Mouse (Mus musculus) large intestine, adult 2 months (tissue): ENCODE measurements around the gene Asic3. TPM values are rescaled to one million over a fixed set of nuclear protein-coding genes. Genes with fewer than 3 reads are reported as not detected.

Experiments
- DNase-seq: peaks from one replicate; pipeline ENCODE4 v3.0.0-alpha.2; 2012; ENCODE audit warnings: low read depth, low spot score
- WGBS: fragments of 180-500 bp; shearing (Covaris S2); methylation state at CpG from one replicate; pipeline ENCODE4 v1.1.7; 2018; 5-methylcytosine and 5-hydroxymethylcytosine counted together
- polyA plus RNA-seq: library from polyadenylated mRNA; depleted of rRNA; stranded (reverse); fragments of >200 nt; gene quantifications from 2 replicates; pipeline ENCODE4 v1.2.3, GENCODE M21; 2012; rRNA removed

The Asic3 gene
- 0.38 and 1.1 TPM in 2 replicates for polyA plus RNA-seq

DNA sequence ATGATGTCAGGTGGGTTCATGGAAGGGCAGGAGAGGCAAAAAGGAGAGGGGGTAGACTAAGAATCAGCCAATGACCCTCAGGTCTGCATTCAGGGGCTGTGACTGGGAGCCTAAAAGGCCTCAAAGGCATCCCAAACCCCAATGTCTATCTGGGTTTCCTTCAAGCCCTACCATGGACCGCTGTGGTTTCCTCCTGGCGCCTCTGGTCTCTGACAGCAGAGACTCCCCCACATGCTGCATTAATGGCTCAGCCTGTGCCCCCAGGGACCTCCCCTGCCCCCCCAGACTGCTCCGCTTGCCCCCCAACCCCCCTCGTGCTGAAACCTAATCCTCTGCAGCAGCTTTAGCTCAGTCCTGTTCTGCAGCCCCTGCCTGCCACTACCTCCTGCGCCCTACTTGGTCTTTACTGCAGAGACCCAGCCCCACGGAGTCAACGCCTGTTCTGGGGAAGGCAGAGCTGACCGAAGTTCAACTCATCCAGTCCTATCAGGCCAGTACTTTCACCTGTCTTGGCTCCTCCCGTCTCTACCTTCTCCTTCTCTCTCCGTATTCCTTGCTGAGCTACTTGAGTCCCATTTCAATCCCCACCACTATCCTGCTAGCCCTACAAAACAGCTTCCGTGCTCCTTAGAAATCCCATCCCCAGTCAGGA, at the start of gene Asic3:
Gene Asic3 (plus strand): TSS at position 351 of the 652 bp plus-strand sequence.
- WGBS, result 33% methylated on average over 11 of the region's 11 CpGs
- DNase-seq, result no peak

- DNase-seq, result no peak
Observed at GRCm38 (mm10) chr5:24363467-24363866, 49.7 kb upstream of the Asic3 start.

DNA sequence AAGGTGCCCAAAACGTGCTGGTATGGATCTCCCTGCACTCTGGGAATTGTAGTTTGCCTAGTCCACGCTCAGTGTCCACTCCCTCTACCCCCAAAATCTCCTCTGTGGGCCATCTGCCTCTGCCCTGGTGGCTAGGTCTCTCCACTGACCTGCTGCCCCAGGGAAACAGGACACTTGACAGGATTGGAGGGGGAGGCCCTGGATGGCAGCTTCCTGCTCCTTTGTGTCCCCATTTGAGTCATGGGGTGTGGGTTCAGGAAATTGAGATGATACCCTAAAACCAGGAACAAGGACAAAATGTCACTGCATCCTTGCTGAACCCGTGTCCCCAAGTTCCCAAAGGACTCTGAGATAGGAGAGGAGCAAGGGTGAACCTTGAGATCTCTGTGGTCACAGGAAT, 49.1 kb upstream of the Asic3 start:
- WGBS, result 46% methylated on average over 3 of the region's 3 CpGs
- DNase-seq, result no peak

More at GRCm38 (mm10) chr5:24363467-24363866, 49.7 kb upstream of the Asic3 start:
- WGBS, result 52% methylated on average over 2 of the region's 2 CpGs

- DNase-seq, result no peak
Observed at GRCm38 (mm10) chr5:24364508-24364907, 48.7 kb upstream of the Asic3 start, which contains the start of gene Nos3. TSS of gene Nos3 (plus strand) at chr5:24364810.

DNA sequence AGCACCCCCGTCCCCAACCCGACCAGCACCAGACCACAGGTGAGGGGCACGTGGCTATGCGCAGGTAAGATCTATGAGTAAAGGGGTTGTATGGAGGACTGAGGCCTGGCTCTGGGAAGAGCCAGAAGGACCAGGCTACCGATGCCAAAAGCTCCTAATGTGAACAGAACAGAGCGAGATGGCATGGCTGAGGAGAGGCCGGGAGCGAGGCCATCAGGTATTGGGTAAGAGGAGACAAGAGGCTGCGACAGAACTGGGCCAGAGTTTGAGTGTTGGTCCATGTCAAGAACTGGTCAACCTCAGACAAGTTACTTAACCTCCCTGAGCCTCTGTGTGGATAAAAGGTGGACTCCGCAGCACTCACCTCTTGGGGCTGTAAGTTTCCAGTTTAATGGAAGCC, 48.2 kb upstream of the Asic3 start:
- DNase-seq, result no peak
- WGBS, result 83% methylated on average over 10 of the region's 10 CpGs

More at GRCm38 (mm10) chr5:24364508-24364907, 48.7 kb upstream of the Asic3 start, which contains the start of gene Nos3:
- 66% methylated on average over 12 of the region's 12 CpGs for WGBS

DNA sequence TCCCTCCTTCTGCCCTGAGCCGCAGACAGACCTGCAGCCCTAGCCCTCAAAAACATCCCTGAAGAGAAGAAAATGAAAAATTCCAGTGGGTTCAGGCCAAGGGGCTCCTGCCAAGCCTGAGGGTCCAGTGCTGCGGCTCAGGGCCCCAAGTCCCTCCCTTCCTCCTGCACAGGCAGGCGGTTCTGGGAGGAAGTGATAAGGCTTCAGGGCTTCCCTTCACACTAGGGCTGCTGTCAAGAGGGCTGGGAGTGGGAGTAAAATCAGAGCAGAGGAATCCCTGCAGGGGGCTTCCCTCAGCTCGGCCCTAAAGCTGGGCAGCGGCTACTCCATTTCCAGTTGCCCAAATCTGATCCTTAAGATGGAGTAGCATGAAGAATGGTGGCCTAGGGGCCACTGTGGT, 47.7 kb upstream of the Asic3 start:
- no peak for DNase-seq
- WGBS, result 42% methylated on average over 5 of the region's 5 CpGs

- 73% methylated on average over 9 of the region's 9 CpGs for WGBS
Observed at GRCm38 (mm10) chr5:24366426-24366825, 46.8 kb upstream of the Asic3 start.

GRCm38 (mm10) chr5:24369767-24370166, 43.4 kb upstream of the Asic3 start:
- 86% methylated on average over 9 of the region's 9 CpGs for WGBS
- no peak for DNase-seq

More at GRCm38 (mm10) chr5:24366426-24366825, 46.8 kb upstream of the Asic3 start:
- no peak for DNase-seq

DNA sequence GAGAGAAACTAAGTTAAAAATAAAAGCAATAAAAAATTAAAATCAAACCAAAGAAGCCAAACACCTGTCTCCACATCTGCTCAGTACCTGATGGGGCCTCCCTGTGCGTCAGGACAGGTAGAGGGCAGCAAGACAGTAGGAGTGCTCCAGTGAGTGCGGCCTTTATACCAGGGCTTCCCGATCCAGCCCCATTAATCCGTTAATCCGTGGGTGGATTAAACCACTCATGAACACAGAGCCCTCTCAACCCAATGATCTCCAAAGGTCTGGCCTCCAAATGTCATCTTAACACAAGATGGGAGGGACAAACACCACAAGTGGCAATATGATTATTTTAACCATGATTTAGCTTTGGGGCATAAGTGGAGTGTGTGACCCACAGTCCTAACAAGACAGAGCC, 39.4 kb upstream of the Asic3 start:
- no peak for DNase-seq
- 74% methylated on average over 5 of the region's 5 CpGs for WGBS

GRCm38 (mm10) chr5:24374216-24374615, 39.0 kb upstream of the Asic3 start:
- DNase-seq, result no peak
- WGBS, result 25% methylated on average over 6 of the region's 6 CpGs

DNA sequence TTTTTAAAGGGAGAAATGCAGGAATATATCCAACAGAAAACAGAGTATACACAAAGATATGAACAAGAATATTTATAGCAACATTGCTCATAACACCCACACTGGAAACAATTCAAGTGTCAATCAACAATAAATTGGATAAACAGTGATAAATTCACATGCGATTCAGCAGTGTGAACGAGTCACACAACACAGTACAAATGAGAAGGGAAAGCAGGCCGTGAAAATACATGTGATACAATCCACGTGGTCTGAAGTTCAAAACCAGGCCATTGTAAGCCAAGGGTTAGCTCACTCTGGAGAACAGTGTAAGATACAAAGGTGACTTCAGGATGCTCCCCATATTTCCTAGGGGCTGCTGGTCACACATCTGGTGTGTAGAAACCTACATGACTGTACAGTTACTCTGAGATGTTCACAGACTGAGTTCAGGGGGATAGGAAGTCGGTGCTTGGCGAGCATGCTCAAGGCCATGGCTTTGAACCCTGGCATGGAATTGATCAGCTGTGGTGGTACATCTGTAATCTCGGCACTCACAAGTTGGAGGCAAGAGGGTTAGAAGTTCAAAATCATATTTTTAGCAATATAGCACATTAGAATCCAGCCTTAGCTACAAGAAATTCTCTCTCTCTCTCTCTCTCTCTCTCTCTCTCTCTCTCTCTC, 38.4 kb upstream of the Asic3 start:
- DNase-seq, result no peak
- WGBS, result 51% methylated on average over 7 of the region's 7 CpGs

DNA sequence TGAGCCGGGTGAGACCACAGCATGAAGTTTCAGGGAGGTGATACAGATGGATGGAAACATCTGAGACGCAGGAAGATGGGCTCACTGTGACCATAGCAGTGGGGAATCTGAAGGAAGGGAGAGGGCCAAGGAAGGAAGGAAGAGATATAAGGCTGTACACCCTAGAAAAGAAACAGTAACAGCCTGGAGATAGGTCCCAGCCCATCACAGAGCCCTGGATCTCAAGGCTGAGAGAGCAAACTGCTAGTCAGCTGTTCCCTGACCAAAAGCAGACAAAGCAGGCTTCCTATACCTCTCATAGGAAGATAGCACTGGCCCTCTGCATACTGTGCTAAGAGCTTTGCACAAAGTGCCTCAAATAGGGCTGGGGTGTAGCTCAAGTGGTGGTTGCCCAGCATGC, 34.5 kb upstream of the Asic3 start:
- DNase-seq, result no peak
- 71% methylated on average over 2 of the region's 2 CpGs for WGBS

DNA sequence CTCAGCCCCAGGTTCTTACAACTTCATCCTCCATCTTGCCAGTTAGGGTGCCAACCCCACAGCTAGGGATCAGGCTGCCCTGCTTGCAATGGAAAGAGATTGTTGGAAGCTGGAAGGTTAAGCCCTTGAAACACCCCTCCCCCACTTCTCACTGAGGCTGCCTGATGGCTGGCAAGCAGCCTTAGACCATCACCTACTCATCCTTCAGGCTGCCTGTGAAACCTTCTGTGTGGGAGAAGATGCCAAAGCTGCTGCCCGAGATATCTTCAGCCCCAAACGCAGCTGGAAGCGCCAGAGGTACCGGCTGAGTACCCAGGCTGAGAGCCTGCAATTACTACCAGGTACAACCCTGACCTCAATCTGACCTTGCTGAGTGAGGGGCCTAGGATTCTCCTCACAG, 33.7 kb upstream of the Asic3 start:
- WGBS, result 40% methylated on average over 4 of the region's 4 CpGs
- no peak for DNase-seq

- WGBS, result 79% methylated on average over 4 of the region's 4 CpGs
- DNase-seq, result no peak
Observed at GRCm38 (mm10) chr5:24380499-24380898, 32.7 kb upstream of the Asic3 start.

DNA sequence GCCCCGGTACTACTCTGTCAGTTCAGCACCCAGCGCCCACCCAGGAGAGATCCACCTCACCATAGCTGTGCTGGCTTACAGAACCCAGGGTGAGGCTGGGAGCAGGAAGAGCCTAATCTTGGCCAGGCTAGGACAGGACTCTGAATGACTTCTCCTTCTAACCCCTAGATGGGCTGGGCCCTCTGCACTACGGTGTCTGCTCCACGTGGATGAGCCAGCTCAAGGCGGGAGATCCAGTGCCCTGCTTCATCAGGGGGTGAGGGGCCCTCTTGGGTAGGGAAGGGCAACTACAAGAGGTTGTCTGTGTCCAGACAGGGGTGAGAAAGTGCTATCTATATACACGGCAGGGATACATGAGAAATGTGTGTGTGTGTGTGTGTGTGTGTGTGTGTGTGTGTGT, 31.7 kb upstream of the Asic3 start:
- no peak for DNase-seq
- 66% methylated on average over 6 of the region's 6 CpGs for whole genome bisulfite sequencing

DNA sequence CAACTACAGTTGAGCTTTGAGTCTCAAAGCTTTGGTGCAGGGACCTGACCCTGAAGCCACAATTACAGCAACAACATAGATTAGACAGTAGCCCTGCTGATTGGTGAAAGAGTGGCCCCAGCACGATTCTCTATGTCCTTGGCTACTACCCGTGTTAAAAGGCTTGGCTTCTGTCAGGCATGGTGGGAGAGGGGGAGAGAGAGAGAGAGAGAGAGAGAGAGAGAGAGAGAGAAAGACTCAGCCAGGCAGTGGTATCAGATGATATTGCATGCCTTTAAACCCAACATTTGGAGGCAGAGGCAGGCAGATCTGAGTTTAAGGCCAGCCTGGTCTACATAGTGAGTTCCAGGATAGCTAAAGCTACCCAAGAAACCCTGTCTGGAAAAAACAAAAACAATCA, 31.2 kb upstream of the Asic3 start:
- no peak for DNase-seq
- WGBS, result 47% methylated on average over 2 of the region's 2 CpGs

- peak; percentile 69 for DNase-seq
- WGBS, result 3% methylated on average over 34 of the region's 34 CpGs
Observed at GRCm38 (mm10) chr5:24383026-24383859, 29.9 kb upstream of the Asic3 start.

- WGBS, result 56% methylated on average over 6 of the region's 6 CpGs
- DNase-seq, result no peak
Observed at GRCm38 (mm10) chr5:24384407-24384806, 28.8 kb upstream of the Asic3 start.

DNA sequence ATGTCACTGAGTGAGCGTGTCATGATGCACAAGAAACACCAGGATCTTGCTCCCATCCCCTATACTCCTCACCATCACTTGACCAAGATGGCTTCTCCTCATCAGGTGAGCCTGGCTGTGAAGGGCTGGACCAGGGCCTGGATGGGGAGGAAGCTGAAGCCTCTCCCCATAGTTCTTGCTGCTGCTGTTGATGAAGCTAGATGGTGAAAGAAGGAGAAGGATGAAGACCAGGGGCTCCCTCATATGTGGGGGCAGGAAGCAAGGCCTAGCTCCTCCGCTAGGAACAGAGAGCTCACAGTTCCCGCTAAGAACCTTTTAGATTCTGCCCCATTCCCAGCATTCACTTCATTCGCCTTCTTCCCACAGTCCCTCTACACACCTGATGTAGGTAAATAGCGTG, 27.8 kb upstream of the Asic3 start:
- 98% methylated on average over 5 of the region's 5 CpGs for WGBS
- DNase-seq, result no peak

- DNase-seq, result no peak
- WGBS, result 89% methylated on average over 10 of the region's 10 CpGs
Observed at GRCm38 (mm10) chr5:24385887-24386550, 27.2 kb upstream of the Asic3 start.
